Mouse (Mus musculus): ENCODE data around the gene Fam241b.

GRCm38 (mm10) chr10:62066213-62066612 is 77.5 kb downstream of the Fam241b start:
- no peak for TF ChIP-seq GATA1 (IDR thresholded peaks at IDR 0.05; ENCODE audit: borderline replicate concordance, low read length)
- no peak for TF ChIP-seq FLI1 (IDR thresholded peaks at IDR 0.05; ENCODE audit: low read length)

Data from megakaryocyte, embryonic 14.5 days (primary cell).